Mouse (Mus musculus) 3134 (cell line): ENCODE results near the gene Bst2.

Experiments used
- DNase-seq: peaks from one replicate; pipeline ENCODE4 v3.0.0-alpha.2; 2011; ENCODE audit warnings: low spot score; ENCODE audit not compliant: insufficient read length; ENCODE audit errors: extremely low read depth

The Bst2 gene

GRCm38 (mm10) chr8:71537028-71537867 is at the start of gene Bst2:
Bst2 (minus strand) TSS chr8:71537456.
- DNase-seq: peak; percentile 78

DNA sequence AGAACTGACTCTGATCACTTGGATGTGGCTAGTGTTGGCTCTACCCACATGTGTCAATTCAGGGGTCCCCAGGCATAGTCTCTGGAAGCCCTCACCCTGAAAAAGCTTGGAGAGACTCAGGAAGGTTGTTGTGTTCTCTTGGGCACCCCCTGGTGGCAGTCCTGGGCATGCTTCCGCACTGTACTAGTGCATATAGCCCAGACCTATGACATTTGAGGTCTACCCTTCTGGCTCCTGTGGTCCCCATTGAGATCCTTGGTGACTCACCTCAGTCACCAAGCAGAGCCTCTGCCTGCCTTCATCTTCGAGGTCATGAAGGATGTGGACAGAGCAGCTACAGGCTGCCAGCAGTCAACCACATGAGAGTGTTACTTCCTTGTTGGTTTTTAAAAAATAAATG is 49.6 kb upstream of the Bst2 start:
- DNase-seq: no peak

GRCm38 (mm10) chr8:71580201-71580600 is 42.9 kb upstream of the Bst2 start:
- peak; percentile 89 for DNase-seq

DNA sequence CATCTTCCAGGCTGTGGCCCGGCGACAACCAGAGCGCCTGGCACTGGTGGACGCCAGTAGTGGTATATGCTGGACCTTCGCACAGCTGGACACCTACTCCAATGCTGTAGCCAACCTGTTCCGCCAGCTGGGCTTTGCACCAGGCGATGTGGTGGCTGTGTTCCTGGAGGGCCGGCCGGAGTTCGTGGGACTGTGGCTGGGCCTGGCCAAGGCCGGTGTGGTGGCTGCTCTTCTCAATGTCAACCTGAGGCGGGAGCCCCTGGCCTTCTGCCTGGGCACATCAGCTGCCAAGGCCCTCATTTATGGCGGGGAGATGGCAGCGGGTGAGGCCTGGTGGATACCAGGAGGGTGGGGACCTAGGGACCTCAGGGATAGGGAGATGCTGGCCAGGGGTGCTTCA is 42.2 kb upstream of the Bst2 start:
- DNase-seq: peak; percentile 79

DNA sequence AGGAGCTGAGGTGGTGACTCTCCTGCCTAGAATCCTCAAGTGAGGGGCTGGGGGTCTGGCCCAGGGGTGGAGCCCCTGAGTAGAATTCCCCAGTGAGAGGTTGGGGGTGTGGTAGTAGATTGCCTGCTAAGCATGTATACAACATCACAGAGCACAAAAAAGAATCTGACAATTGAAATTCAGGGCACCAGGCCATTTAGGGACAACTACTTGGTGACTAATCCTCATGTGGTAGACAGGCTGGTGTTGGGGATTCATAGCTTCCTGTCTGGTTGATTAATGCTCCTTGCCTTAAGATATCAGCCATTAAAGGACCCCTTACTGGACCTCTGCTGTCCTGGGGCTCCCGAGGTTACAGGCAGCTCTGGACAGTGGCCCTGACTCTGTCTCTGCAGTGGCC is 41.8 kb upstream of the Bst2 start:
- no peak for DNase-seq

GRCm38 (mm10) chr8:71577856-71578387 is 40.7 kb upstream of the Bst2 start:
- DNase-seq: peak; percentile 61

DNA sequence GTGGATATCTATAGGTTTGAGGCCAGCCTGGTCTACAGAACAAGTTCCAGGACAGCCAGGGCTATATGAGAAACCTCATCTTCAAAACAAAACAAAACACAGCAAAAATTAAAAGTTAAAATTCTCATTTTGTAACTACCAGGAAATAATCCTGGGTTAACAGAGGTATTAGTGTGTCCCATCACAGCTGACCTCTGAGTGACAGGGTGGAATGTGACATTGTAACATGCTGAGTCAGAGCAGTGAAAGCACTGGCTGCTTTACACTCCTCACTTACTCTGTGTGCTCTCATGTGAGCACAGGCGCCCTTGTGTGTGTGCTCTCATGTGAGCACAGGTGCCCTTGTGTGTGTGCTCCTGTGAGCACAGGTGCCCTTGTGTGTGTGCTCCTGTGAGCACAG is 37.8 kb upstream of the Bst2 start:
- DNase-seq: no peak

DNA sequence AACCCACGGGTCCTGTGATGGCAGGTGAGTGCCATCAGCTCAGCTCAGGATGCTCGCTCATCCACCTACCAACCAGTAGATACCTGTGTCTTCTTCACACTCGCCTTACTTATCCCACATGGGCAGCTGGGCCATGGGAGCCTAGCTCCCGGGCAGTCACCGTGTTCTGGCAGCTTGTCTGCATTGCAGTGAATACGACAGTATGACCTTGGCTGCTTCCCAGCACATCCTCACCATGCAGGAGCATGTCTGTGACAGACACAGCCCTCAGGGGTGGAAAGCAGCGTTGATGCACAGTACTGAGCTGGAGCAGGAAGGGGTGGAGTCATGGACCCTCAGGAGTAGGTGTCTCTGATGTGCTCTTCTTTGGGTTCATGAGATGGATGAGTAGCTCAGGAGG is 37.2 kb upstream of the Bst2 start:
- DNase-seq: no peak

DNA sequence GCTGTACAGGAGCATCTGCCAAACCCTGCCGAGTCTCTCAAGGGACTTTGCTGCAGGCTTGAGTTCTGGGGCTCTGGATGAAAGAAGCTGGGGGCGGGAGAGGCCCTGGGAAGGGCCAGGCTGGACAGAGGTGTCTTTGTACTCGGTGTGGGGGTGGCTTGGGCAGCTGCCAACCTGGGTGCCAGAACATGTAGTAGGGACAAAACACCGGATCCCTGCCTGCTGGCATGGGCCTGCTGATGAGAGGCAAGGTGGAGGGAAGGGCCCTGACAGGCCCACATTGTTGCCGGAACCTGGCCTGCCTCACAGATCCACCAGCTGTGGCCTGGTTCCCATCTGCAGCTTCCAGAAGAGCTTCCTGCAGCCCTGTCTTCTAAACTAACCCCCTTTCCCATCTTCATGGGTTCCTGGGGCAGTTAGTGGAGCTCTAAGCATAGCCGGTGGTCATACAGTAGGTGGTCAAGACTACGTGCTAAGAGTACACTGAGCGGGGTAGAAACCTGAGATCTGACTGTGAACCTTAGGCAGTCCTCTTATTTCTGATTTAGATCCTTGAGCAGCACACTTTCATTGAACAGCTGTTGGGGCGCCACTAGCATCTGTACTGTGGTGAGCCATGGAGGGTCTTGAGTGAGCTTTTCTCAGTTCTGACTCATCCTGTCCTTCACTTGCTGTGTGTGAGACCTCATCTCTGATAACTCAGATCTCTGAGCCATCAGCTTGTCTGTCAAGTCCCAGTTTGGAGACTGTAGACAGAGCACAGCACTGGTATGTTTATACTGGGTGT is 35.8 kb upstream of the Bst2 start:
- DNase-seq: peak; percentile 88

GRCm38 (mm10) chr8:71572077-71572476 is 34.8 kb upstream of the Bst2 start:
- no peak for DNase-seq

- DNase-seq: peak; percentile 86
Measured at GRCm38 (mm10) chr8:71570291-71570954, 33.2 kb upstream of the Bst2 start.

DNA sequence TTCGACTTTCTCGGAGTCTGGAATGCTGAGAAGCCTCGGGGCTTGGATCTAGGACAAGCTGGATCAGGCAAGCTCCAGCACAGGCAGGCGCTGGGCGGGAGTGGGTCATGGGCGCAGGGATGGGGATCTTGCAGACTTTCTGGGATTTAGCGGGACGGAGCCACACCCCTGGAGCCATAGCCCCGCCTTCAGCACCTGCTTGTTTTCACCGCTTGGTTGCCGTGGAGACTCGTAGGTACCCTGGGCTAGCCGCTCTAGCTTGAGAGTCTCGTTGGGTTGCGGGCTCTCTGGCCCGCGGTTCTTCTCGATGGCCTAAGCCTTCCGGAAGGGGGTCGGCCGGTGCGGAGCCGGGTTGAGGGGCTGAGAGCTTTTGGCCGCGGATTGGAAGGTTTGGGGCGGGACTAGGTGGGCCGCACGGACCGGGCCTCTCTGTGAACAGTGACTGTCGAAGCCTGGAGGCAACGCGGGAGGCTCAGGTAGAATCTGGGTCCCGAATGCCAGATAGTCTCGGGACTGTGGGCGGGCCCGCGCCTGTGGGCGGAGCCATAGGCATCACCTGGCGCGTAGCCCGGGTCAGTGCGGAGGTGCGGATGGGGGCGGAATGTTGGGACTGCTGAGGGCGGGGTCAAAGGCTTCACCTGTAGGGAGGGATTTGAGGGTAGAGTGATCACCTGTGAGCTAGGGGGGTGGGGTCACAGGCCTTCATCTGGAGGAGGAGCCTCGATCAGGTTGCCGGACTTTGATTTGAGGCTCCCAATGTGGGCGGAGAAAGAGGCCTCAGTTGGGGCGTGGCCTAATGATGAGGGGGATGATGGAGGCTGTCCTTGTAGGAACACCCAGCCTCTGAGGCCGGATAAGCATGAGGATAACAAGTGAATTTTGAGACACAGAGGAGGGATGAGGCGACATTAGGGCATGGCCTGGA is 32.4 kb upstream of the Bst2 start:
- no peak for DNase-seq

DNA sequence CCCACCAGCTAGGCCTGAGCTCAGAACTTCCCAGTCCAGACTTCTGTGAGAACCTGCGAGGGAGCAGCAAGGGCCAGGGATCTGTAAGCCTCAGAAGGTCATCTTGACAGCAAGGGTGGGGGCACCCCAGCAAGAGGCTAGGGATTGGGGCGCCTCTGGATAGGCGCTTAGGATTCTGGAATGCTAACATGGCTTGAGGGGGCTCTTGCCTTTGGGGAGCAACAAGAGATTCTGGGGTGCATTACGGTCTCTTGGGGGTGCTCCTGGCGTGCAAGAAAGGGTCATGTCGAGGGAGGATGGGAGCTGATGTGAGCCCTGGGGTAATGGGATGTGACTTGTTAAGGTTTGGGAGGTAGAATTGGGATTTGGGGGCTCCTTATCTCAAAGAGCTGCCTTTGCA is 31.7 kb upstream of the Bst2 start:
- no peak for DNase-seq

DNA sequence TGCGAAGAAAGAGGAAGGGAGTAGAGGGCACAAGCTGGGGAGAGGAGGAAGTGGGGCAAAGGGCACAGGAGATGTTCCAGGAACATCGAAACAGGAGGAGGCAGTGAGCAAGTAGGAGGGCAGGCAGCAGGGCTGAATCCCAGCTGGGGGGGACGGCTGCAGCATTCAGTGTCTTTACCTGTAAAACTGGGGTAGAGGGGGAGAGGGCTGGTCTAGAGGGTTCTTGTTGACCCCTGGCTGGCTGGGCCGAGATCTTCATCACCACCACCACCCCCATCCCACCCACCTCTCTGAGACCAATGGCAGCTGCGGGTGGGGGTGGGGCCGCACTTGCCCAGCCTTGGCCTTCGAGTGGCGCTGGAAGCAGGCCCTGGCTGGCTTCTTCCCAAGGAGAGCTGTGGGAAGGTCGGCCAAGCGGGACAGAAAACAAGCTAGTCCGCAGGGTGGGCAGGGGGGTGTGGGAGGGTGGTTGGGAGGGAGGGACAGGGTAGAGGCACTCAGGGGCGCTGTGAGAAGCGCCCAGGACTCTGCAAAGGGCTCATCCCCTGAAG is 31.2 kb upstream of the Bst2 start, which contains the start of gene Slc27a1:
Slc27a1 (plus strand) TSS at position 496 of the 551 bp plus-strand sequence.
- no peak for DNase-seq

DNA sequence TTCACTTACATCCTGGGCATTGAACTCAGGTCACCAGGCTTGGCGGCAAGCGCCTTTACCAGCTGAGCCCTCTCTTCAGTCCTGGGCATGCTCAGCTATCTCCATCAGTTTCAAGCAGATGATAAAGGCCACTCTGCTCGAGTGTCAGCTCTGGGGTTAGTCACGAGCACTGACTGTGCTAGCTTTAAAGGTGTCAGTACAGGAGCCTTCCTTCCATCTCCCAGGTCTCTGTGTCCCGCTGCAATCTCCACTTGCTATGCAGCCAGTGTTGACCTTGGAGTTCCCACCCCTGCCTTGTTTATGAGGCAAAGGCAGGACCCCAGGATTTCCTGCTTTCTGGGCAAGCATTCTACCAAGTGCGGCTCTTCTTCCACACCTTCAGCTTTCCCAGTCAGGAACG is 30.3 kb upstream of the Bst2 start:
- no peak for DNase-seq

- no peak for DNase-seq
Measured at GRCm38 (mm10) chr8:71566501-71566900, 29.2 kb upstream of the Bst2 start, which contains the start of gene Nxnl1. Nxnl1 (minus strand) TSS chr8:71566601.

DNA sequence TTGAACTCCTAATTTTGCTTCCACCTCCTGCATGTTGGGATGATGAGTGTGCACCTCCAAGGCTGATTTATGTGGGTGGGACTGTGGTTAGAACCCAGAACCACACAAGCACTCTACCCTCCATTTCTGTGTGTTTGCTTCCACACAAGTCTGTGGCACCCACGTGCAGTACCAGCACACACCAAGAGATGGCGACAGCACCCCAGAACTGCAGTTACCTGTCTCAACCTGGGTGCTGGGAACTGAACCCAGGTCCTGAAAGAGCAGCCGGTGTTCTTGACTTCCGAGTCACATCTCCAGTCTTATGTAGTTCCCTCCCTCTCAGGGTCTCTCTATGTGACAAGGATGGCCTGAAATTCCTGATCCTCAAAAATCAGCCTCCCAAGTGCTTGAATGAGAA is 26.7 kb upstream of the Bst2 start:
- DNase-seq: no peak

GRCm38 (mm10) chr8:71562751-71563150 is 25.5 kb upstream of the Bst2 start:
- DNase-seq: peak; percentile 54

GRCm38 (mm10) chr8:71561401-71561800 is 24.1 kb upstream of the Bst2 start:
- DNase-seq: peak; percentile 70

DNA sequence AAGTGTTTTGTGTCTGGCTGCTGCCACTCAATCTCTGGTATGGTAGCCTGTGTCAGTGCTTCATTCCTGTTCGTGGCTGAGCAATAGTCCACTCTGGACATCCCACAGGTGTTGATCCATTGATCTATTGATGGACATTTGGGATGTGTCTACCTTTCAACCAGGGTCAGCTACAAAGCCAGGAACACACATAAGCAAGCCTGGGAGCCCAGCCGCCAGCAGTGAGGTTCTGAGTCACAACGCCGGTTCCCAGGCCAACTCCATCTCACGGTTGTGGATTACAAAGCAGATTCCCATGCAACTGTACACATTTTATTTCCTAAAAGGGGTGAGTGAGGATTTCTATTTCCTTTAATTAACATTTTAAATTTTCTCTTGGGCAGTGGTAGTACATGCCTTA is 23.5 kb upstream of the Bst2 start:
- no peak for DNase-seq
